Mouse (Mus musculus) embryo, embryonic 9.5 days (tissue): ENCODE results near the gene Oas1h.
"Not testable (repeated sequence)": the region's sequence is repeated elsewhere in the genome, so short reads cannot be mapped to it uniquely, and the experiment has no call there.

ENCODE experiments used
- DNase-seq: peaks from one replicate; pipeline ENCODE4 v3.0.0-alpha.2; 2017; ENCODE audit errors: extremely low spot score

The Oas1h gene

DNA sequence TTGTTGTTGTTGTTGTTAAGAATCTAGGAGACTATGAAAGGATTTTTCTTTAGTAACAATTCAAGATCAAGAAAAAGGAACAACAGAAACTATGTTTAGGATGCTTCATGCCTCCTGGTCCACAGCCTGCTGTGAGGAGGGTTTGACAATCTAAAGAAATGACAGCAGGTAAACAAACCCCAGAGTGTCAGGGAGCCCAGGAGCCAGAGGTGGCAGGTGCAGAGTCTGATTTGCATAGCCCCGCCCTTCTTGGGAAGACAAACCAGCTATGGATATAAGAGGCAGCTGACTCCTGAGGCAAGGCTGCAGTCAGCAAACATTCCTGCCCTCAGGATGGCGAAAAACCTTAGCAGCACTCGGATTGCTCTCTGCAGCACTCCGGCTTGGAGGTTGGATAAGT is at the start of gene Oas1h:
Gene Oas1h, plus strand, starts transcription at position 301 of the 400 bp plus-strand sequence.
- DNase-seq = no peak

DNA sequence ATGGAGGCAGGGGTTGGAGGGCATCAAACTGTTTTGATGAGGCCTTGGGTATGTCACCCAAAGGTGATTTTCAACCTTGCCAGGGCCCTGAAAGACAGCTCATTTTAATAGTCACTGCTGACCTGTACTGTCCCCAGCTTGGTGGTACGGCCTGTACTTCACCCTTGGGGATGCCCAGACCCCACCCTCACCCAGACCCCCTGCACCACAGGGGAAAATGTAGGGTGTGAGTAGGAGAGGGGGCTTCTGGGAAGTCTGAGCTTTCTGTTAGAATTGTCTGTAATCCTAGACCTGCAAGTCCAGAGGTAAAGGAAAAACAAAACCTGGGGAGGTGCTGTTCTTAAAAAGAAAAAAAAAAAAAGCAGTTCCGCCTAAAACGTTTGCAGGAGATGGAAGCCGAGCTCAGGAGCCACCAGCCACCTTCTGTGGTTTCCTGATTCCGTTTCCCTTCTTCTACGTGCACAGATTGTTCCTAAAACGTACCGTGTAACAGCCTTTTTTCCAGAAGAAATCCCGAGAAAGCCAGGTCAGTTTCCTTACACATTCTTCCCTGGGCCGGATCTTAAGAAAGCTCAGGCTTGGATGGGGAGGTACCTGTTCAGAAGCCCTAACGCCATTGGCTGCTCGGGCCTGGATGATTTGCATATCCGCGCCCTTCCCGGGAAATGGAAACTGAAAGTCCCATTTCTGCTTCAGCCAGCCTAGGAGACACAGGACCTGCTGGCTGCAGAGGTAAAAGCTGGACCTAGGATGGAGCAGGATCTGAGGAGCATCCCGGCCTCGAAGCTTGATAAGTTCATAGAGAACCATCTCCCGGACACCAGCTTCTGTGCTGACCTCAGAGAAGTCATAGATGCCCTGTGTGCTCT is 49.0 kb upstream of the Oas1h start, which contains the start of gene Oas1c:
Gene Oas1c, minus strand, starts transcription at position 564 of the 869 bp plus-strand sequence.
- DNase-seq = peak; percentile 68

DNA sequence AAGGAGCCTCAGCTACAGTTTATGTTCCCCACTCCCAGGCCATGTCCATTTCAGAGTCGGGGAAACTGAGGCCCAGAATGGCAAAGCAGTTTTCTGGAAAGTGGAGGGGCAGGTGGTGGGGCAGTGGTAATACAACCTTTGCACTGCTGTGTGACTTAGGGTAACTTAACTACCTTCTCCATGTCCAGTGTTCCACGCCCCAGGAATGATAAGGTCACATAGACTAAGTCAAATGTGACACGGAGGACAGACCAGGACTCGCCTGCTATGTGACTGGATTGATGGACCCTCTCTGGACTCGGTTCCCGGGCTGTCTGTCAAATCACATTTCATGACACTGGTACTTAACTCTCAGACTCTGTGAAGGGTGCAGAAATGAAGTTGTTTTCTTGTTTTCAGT is 48.2 kb upstream of the Oas1h start:
- no peak for DNase-seq

DNA sequence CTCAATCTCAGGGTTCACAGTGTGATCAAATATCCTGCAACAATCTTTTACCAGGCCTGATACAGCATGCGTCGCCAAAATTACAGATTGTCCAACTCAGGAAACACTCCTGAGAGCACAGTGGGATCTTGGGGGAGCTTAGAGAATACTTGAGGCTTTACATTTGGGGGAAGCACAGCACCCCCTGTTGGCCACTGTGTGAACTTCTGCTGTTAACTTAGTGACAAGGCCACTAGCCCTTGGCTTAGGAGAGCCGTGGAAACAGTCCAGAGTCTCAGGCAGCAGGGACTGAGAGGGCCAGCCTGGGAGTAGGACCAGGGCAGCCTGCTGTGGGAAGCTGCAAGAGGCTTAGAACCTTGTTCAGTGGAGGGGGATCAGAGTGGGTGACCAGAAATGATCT is 45.3 kb upstream of the Oas1h start:
- no peak for DNase-seq

DNA sequence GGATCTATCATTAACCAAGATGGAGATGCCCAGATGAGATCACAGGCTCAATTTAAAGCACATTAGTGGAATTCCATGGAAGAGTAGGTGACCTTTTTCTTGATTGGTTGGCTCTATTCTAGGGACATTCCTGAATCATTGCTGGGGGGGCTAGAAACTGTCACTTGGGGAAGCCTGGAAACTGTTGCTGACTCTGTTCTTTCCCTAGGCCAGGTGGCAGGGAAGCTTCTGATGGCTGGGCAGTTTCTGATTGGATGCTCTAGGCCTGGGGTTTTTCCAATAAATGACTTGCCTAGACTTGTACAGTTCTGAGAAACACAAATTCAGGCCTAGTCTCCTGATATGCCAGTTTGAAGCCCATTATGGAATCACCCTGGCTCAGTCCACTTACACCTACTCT is 42.2 kb upstream of the Oas1h start:
- DNase-seq = no peak

DNA sequence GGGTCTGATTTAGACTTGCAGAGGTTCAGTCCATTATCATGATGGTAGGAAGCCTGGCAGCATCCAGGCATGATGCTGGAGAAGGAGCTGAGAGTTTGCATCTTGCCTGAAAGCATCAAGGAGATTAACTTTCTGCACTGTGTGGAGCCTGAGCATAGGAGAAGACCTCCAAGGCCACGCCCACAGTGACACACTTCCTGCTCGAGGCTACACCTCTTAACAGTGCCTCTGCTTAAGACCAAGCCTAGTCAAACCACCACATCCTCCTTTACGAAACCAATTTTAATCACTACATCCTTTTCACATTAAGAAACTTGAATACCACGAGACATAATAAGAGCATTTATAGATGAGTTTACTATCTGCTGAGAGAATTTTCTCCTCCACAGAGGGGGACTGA is 30.2 kb upstream of the Oas1h start:
- no peak for DNase-seq

DNA sequence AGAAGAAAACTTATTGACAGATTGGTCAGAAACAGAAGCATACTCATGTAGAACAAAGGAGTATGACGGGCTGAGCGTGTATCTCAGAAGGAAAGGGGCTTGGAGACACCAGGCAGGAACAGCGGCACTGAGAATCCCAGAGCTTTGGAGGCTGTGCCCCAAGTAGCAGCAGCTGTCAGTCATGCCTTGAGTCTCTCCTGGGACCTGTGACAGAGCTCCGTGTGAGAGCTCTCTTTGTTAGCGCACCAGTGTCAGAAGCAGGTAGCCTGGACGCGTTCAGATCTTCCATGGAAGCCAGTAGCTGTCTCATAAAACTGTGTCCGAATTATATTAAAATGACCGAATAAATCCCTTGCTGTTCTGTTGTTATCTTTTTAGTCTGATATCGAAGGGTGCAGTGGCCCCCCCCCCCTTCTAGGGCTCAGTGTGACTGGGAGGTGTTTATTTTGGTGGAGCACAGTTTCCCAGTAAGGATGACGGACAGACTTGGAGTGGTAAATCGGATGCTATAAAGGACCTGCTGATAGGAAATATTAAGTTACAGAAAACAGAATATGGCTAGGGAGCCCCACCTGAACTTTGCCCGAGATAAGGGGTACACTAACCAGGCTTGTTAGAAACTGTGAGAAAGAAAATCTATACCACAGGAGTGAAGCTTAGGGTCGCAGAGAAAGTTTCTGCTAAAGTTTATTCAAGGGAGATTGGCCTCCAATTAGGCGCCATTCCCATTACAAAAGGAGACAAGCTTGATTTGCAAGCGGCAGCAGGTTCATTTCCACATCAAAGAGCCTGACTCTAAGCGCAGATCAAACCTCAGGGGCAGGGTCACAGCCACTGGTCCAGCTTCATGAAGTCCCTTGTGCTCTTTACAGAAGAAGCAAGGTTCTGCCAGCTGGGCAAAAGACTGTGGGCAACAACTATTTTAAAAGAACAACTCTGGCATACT is 27.6 kb upstream of the Oas1h start:
- DNase-seq = no peak

DNA sequence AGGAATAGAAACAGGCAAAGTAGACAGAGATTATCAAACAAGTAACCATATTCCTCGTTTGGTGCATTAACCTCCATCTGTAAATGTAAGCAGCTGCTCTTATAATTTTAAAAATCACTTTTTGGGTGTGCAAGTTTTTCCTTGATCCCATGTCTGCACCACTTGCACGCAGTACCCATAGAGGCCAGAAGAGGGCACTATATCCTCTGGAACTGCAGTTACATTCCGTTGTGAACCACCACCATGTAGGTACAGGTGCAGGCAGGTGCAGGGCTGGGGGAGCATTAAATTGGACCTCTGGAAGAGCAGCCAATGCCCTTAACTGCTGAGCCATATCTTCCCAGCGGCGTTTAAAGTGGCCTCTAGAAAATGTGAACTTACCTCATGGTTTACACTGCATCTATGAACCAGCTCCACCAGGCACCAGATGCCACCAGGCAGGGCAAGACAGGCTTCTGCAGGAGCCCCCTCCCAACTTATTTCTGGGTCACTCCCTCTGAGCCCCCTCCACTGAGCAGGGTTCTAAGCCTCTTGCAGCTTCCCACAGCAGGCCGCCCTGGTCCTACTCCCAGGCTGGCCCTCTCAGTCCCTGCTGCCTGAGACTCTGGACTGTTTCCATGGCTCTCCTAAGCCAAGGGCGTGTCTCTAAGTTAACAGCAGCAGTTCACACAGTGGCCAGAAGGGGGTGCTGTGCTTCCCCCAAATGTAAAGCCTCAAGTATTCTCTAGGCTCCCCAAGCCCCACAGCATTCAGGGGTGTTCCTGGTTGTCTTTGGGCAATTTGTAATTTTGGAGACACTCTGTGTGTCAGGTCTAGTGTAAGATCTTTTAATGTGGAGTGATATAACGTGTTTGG is 24.3 kb upstream of the Oas1h start:
- DNase-seq = peak; percentile 40

DNA sequence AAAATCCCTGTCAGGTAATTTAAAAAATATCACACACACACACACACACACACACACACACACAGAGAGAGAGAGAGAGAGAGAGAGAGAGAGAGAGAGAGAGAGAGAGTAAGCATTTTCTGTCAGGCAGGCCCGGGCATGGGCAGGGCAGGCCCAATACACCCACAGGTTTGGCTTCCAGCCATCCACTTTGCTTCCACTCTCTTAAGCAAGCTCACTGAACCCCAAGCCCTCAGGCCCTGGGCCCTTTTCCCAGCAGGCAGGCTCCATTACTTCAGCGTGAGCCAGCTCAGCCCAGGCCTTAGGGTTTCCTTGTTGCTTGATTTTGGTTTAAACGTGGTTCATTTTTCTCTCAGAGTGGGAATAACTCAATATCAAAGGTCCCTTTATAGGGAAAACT is 16.5 kb upstream of the Oas1h start:
- no peak for DNase-seq

DNA sequence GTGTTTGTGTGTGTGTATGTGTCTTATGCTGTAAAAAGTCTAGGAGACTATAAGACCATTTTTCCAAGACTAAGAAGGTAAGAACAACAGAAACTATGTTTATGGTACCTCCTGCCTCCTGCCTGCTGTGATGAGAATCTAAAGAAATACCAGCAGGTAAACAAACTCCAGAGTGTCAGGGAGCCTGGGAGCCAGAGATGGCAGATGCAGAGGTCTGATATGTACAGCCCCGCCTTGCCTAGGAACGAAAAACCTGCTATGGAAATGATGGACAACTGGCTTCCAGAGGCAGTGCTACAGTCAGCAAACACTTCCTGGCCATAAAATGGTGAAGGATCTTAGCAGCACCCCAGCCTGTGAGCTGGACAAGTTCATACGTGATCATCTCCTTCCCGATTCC is 14.2 kb upstream of the Oas1h start, which contains the start of gene Oas1f:
Gene Oas1f, plus strand, starts transcription at position 301 of the 400 bp plus-strand sequence.
- no peak for DNase-seq

DNA sequence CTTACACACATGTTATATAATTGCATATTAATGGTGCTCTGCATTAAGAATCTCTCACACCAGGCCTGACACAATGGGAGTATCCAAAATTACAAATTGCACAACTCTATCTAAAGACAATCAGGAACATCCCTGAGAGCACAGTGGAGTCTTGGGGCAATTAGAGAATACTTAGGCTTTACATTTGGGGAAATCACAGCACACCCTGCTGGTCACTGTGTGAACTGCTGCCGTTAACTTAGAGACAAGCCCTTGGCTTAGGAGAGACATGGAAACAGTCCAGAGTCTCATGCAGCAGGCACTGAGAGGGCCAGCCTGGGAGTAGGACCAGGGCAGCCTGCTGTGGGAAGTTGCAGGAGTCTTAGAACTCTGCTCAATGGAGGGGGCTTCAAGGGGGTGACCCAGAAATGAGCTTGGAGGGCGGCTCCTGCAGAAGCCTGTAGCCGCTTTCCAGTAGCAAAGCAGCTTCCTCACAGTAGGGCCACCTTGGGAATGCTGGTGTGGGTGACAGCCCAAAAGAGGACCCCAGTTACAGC is 11.6 kb upstream of the Oas1h start:
- DNase-seq = peak; percentile 19

DNA sequence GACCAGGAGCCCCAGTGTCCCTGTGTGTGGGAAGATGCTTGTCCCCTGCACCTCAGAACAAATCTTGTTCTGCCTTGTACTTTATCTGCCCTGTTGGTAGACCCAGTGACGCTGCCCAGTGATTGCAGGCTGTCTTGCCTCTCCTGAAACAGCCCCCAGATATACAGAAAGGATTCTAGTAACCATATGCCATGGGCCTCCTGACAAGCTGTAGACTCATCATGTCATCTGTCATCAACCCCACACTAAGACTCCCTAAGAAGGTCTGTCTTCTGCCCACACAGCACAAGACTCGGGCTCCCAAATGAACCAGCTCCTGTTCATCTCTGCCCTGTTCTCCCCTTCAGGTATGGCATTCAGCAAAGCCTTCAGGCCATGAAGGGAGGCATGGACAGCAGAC is 2.0 kb upstream of the Oas1h start:
- DNase-seq = no peak

DNA sequence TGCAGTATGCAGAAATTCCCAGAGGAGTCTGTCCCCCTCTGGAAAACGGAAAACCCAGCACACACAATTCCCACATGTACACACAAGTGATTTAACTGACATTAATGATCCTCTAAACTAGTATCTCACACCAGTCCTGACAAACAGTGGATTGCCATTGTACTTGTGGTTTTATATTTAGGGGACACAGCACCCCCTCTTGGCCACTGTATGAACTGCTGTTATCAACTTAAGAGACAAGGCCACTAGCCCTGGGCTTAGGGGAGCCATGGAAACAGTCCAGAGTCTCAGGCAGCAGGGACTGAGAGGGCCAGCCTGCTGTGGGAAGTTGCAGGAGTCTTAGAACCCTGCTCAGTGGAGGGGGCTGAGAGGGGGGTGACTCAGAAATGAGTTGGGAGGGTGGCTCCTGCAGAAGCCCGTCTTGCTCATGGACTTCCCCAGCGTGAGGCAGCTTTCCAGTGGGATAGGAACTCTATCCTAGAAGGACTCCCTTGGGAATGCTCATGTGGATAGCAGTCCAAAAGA is 4.2 kb downstream of the Oas1h start:
- DNase-seq = peak; percentile 11

DNA sequence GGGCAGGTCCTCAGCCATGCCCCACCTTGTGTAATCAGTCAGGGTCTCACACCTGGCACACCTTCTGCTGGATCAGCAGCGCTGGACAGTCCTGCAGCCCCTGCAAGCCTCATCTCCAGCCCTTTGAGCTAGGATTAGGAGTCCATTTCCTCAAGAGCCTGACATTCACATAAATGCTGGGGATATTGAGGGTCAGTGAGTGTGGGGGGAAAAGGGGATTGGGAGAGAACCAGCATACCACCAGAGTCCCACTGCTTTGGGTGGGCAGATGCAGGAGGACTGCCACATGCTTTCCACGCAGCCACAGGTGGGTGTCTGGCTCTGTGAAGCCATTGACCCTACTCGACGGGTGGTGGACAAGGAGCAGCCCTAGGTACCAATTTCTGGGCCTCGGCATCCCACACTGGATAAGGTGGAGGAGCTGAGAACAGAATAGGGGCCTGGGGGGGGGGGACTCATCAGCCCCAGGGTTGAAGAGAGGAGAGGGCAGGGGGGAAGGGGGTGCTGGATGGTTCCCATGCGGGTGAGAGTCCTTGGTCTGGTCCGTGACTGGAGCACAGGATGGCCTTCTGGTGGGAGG is 8.3 kb downstream of the Oas1h start:
- DNase-seq = no peak

DNA sequence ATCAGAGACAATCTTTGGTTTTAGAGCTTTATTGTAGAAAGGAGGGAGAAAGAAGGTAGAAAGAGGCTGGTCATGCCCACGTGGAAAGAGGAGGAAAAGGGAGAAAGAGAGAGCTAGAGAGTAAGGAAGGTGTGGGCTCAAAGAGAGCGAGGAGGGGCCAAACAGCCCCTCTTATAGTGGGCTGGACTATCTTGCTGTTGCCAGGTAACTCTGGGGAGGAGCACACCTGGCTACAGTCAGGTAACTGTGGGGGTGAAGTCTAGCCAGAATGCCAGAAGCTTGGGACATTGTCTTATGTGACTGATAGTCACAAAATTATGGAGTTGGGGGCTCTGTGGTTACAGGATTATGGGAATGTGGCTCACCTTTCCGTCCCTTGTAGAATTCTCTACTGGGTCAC is 8.9 kb downstream of the Oas1h start:
- no peak for DNase-seq

DNA sequence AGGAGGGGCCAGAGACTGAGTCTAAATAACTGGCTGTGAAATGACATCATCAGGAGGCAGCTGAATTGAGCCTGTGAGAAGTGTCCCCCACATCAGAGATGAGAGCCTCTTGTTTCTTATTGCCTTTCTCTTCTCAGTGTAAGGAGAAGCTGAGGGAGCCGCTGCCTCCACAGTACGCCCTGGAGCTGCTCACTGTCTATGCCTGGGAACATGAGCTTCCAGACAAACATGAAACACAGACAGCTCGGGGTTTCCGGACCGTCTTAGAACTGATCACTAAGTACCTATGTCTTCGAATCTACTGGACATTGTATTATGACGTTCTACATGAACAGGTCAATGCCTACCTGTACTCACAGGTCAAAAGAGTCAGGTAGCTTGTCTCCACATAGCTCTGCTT is 9.6 kb downstream of the Oas1h start:
- no peak for DNase-seq

DNA sequence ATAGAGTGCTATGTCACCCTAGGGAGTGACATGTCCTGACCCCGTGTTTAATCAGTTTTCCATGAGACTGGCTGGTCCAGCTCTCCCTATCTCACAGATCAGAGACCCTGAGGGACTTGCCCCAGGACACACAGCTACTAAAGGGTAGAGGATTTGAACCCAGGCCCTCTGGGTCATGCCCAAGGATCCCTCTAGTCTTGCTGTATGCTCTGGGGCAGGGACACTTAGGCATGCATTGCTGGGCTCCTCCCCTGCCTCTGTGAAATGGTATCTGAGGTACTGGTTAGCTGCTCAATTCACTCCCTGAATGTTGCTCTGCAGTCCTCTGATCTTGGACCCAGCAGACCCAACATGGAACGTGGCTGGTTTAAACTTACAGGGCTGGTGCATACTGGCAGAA is 10.2 kb downstream of the Oas1h start:
- DNase-seq = no peak

DNA sequence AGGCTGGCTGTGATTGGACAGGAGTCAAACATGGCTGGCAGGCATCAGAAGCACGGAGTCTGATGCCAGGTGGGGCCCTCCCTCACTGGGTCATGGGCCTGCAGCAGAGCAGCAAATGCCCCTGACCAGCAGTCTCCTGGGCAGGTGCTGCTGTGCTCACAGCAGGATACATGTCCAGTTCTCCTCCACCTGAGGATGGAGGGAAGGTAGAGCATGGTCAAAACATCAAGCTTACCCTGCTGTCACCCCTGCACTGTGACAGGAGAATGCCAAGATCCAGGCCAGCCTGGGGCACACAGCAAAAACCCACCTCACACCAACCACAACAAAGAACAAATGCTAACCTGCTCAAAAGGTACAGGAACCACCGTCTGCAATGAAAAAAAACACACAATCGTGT is 15.6 kb downstream of the Oas1h start:
- not testable (repeated sequence) for DNase-seq

DNA sequence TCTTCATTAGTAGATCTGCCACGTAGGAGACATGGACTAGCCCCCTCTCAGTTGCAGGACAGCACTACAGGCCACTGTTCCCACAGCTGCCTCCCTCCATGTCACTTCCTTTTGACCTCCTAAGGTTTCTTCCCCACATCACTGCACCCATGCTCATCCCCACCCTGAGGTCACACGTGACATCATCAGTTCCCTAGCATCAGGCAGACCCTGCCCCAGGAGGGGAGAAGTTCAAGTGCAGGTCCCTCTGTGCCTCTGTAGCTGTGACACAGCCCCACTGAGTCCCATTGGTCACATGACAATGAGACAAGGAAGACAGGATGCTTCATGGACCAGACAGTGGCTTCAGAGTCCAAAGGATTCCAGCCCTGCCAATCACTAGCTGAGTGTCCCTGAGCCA is 16.2 kb downstream of the Oas1h start:
- not testable (repeated sequence) for DNase-seq

DNA sequence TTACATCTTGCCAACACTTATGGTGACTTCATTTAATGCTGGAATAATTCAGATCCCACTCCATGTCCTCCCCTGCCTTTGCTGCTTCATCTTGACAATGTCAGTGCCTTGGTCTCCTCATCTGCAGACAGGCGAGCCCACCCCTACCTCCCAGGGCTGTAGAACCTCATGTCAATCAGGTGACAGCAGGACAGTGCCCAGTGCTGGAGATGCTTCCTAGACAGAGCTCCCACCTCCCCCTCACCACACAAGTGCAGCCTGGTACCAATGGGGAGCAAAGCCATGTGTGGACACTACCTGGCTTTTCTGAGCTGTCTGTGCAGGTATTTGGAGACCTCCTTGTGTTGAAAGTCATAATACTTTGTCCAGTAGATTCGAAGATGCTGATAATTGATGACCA is 17.6 kb downstream of the Oas1h start:
- DNase-seq = not testable (repeated sequence)

DNA sequence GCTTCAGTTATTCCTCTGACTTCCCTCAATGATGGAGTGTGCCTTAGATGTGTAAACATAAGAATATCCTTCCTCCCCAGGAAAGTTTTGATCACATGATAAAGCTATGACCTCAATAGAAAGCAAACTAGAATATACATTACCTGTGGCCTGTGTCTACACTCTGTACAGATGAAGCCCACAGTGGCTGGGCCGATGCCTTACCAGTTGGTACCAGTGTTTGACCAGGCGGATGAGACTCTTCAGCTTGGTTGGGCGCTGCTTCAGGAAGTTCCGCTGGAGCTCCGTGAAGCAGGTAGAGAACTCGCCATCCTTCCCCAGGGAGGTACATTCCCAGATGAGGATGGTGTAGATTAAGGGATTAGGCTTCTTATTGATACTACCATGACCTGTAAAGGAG is 20.5 kb downstream of the Oas1h start:
- DNase-seq = not testable (repeated sequence)
